Mouse (Mus musculus): ENCODE results near the gene Ets1.
A peak's percentile ranks its signal among the peaks of the same experiment; 100 is the strongest.

The Ets1 gene

DNA sequence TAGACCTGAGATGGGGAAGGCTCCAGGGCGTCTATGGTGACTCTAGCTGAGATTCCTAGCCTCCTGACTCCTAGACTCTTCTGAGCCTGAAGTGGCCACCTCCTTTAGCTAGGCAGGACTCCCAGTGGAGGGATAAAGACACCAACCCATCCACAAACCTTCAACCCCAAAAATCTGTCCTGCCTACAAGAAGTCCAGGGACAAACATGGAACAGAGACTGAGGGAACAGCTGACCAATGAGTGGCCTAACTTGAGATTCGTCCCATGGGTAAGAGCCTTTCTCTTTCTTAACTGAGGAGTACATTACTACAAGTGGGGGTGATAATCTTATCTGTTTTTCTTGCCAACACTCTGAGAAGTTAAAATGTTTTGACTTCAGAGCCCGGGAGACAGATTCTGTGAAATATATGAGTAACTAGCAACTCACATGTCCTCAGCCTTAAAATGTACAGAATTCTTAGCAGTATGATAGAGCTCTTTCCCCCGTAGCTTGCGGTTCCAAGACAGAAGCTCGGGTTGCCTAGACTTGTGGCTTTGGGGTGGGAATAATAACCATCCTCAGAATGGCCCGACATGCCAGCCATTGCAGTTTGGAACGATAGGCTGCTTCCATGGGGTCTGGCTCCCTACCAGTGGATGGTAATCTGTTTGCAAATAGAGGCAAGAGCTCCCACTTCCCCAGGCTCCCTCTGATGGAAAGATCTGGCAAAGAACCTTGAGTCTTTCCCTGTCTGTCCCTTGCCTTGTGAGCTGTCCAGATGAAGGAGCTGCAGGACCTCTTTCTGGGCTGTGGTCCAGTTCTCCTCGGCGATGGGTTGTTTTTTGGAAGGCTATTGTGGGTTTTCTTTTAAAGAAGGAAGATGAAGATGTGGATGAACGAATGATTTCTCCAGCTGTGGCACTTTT, 30.8 kb downstream of the Ets1 start:
- no peak for DNase-seq (ENCODE audit: low spot score)

DNA sequence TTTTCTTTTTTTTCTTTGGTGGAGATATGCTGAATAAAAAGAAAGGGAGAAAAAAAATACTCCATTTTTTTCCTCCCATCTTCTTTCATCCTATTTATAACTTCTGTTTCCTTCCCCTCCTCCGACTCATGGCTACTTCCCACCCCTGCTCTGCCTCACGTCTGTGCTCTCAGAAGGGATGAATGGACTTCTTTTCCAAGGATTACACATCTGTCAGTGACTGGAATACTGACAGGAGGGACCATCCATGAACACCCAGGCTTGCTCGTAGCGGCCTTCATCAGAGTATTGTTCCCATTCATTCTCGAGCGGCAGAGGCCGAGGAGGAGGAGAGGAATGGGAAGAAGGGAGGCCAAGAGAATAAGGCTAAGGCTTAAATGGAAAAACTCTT, 31.5 kb downstream of the Ets1 start:
- no peak for DNase-seq (ENCODE audit: low spot score)

DNA sequence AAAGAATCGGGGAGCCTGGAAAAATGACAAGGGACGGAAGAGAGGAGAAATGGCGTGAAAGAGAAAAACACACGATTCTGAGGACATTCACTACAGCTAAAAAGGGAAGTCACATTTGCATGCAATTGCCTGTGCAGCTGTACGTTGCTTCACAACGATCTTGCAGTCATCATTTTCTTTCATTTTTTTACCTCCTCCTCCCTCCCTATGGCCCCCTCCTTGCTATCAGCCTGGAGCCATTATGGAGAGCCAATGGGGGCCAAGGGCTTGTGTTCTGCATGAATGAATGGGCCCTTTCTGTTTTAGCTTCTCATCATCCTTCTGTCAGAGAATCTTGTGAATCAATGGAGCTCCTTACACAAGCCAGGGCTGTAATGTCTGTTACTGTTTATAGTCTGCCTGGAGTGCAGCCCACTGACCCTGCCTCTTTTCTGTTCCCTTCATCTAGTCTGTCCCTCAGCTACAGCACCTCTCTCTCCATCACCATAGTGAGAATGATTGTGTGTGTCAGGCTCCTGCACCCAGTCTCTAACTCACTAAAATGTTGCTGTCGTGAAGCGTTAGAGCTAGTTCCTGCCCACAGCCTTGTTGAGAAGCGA, 32.2 kb downstream of the Ets1 start:
- DNase-seq (ENCODE audit: low spot score), result no peak

DNA sequence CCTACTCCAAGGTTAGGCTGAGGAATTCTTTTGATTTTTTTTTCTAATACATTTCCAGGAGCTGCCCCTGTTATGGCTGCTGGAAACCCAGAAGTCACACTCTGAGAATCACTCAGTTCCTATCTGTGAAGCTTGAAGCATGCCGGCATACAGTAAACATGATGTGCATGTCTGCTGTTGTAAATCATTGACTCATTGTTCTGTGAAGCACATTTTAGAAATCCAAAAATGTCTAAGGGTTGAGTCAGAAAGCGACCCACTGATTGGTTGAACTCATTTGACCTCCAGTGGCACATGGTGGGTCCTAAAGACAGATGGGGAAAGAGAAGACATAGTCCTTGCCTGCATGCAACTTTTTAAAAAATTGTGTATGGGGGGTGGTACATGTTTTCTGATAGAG, 33.4 kb downstream of the Ets1 start:
- DNase-seq (ENCODE audit: low spot score), result no peak

DNA sequence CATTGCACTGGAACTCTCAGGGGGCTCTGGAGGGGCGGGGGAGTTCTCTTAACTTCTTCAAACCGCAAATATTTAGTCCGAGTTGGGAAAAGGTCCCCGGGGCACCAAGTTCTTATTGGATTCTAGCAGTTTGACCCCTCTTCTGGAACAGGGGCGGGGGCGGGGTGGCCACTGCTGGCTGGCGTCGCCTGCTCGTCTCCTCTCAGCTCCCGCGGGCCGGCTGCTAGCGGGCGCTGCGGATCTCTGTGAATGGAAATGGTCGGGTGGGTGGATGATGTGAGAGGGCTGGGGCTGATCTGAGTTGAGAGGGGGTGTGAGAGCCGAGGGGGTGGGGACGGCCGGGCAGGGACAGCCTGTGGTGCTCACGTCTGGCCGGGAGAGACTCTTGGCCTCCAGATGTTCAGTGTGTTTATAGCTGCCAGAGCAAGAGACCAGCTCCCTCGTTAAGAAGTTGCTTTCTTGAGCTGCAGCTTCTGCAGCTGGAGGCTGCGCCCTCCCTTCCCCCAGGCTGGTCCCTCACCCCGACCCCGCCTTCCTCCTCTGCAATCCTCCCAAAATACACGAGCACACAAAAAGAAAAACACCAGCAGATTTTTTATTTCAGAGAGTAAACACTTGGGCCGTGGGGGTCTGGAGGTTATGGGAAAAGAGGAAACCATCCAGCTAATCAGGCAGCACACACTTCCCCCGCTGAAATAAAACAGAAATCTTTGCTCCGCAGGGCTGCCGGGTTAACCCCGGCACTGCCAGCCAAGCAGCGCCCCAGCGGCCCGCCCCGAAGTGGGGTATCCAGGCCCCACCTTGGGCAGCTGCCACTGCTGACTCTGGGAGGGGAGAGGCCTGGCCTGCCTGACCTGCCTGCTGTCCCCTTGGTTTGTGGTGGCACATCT, 36.2 kb downstream of the Ets1 start:
- DNase-seq (ENCODE audit: low spot score), result peak; percentile 7

DNA sequence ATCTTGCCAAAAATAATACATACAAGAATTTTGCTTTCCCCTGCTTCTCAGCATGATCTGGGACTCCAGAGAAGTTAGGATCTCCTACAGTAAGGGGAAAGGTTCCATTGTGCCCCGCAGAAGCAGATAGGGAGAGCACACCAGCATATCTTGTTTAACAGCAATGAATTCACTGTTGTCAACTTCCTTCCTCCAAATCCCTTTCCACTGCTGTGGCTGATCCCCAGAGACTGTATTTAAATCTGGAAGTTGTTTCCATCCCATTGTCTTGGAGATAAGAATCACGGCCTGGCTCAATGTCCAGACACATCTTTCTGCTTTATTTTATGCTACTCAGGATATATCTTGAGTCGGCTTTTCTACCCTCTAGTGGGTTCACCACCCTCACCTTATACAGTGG, 37.9 kb downstream of the Ets1 start:
- DNase-seq (ENCODE audit: low spot score), result no peak

DNA sequence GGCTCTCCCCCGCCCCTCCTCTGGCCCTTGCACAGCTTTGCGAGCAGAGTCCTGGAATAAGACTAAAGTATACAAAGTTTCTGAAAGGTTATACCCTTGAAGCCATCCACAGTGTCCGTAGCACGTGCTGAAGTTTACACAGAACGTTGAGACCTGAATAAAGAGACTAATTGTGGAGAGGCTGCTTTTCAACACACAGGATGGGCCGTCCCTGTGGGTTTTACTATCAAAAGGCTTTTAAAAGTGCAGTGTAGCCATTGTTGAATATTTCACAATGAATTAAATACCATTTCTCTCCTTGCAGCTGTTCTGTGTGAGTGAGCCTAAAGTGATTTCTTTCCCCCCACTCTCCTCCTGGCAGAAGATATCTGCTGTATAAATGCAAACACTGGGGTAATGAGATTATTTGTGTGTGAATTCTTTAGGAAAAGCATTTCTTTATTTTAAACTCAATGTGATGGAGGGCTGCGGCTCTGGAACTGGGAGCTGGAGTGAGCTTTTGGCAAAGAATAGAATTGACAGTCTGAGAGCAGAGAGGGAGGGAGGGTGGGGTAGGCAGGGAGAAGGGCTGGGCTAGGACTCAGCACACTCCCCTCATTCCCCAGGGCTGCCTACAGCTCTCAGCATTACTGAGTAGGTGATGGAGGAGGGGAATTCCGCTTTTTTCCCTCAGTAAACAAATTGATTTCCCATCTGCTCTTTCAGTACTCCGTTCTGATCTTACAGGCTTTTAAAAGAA, 39.8 kb downstream of the Ets1 start:
- DNase-seq (ENCODE audit: low spot score), result no peak

DNA sequence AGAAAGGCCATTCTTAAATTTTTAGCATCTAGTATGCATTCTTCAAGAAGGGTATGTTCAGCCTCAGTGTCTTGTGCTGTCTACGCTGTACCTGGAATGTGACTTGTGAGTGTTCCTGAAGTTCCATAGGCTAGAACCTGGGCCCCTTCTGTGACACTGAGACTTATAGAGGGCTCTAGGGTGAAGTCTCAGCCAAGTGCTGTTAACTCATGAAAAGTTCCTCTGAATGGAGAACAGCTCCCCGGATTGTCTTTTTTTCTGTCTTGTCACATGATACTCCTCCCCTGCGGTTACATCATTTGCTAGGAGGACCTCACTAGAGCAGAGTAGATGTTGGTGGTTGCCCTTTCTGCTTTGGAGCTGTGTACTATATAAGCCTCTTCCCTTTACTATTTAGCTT, 40.5 kb downstream of the Ets1 start:
- no peak for DNase-seq (ENCODE audit: low spot score)

DNA sequence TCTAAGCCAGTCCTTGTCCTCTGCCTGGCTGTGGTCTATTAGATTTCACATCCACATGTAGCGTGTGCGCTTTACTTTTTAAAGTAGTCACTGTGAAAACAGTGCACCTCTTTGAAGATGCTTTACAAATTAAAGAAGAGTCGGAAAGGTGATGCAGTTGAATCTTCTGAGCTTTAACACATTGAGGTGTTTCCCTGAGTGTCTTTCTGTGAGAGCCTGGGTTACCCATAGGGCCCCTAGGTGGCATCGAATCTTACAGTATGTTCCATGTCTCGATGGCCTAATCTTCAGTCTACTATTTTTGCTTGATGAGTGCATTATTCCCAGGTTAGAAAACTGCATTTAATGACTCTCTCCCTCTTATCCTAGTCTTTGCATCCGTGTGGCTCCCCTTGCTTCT, 41.6 kb downstream of the Ets1 start:
- DNase-seq (ENCODE audit: low spot score), result no peak

DNA sequence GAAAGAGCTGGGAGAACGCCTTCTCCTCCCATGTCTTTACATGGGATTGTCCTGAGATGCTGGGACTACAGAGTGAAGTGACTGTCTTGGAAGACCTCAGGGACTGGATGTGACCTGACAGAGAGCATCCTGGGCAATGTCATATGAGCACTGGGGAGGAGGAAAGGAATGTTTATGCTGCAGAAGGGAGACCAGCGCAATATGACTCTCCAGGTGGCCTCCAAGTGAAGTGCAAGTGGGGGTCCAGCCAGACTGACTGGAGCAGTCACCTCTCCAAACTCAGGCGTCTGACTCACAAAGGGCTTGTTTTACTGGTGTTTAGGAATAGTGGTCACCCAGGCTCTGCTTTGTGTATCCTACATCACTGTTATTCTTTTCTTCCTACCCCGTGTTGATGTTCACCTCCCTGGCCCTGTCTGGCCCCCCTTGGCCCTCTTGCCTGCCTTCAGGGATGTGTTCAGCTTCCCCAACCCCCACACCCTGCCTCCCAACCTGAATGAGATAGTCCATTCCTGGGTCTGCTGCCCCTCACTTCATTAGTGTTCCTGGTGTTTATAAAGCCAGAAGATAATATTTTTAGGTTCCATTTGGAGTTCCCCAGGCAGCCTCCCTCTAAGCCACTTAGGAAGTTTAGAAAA, 42.2 kb downstream of the Ets1 start:
- no peak for DNase-seq (ENCODE audit: low spot score)

DNA sequence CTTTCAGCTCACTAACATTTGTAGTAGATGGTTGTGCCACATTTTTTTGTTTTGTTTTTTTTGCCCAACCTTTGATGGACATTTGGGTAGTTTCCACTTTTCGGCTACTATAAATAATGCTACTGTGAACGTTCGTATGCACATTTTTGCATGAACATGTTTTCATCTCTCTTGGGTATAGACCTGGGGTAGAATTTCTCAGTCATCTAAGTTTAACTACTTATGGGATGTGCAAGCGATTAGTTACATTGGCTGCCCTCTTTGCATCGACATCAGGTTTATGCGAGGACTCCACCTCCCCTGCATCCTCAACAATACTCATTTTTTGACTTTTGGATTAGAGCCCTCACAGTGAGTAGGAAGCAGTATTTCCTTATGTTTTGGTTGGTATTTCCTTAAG, 43.5 kb downstream of the Ets1 start:
- no peak for DNase-seq (ENCODE audit: low spot score)

DNA sequence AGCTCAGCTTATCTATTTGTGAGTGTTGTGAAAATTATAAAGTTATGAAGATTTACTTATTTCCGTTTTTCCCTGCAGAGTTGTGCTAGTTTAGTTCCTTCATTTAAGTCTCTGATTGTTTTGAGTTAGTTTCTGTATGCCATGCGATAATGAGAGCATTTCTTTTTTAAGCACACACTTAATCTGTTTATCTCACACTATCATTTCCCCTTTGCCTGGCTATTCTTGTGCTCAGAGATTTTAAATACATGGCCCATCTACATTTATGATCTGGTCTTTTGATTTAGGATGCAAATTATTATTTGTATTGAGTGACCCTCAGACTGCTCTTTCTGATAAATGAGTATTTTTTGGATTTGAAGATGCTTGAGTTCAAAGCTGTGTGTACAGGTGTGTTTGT, 44.2 kb downstream of the Ets1 start:
- DNase-seq (ENCODE audit: low spot score), result no peak

DNA sequence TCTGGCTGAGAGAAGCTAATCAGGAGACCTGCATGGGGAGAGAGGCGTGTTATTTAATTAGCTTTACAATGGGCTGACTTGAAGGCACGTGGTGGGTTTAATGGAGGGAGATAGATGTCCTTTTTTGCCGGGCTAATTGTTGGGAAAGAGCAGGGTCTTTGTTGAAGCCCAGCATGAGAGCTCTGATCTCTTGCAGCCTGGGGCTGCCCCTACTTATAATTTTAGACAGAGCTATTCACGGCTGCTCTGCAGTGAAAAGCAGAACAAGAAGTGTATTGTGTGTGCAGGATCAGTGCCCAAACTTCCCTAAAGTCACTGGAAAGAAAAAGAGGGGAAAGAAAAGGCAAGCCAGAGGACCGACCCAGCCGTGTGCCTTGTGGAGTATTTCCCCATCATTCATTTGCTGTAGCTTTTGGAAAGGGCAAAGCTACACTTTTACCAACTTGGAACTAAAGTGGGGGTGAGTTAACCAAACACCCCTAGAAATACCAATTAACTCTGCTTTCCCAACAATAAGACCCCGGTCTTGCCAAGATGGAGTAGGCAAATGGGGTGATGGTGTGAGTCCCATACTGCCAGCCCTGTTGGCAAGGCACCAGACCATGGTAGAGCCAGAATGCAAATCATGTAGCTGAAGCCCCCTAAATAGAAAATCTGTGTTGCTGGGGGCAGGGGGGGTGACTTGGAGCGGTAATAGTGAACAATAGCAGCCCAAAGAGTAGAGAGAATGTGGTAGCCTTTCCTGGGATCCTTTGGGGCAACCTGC, 50.0 kb downstream of the Ets1 start:
- DNase-seq (ENCODE audit: low spot score), result no peak

DNA sequence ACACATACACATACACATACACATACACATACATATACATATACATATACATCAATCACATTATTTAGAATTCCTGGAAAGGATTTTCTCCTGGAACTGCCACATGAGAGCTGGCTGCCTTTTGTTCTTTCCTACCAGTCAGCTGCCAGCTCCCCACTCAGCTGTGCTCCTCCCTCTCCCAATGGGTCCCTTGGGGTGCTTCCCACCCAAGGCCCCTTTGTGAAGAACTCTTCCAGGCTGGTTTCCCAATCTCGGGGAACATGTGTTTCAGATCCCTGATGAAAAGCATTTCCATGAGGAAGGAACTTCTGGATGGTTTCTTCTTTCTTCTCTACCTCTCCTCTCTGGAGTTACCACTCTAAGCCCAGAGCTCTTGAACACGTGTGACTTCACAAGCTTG, 52.3 kb downstream of the Ets1 start:
- DNase-seq (ENCODE audit: low spot score), result no peak

DNA sequence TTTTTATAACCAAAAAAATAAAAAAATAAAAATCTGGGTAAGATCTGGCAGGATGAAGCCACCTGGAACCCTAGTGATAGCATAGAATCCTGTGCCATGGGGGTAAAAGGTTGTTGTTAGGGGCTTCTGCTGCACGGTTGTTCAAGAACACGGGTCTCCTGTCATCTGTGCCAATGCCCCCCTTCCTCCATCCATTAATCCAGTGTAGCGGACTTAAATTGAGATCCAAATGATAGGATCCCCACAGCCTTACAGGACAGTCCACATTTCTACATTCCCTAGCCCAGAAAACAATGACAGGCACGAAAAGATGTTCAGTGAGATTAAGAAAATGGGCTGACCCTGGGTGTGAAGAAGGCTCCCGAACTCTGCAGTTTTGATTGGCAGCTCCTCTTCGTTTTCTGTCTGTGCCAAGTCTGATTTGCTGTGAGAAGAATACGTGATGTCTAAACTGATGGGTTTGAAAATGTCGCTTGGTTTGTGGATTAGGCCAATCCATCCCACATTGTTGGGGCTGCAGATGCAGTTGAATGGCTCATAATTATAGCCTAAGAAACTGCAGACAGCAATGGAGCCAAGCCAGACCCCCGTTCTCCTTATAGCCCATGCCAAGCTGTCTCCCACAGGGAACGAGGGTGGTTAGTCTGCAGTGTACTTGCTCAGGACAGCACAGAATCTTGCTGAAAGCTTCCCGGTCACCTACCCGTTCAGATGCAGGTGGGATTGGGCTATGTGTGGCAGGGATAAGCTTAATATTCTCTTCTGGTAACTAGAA, 55.3 kb downstream of the Ets1 start:
- DNase-seq (ENCODE audit: low spot score), result no peak

DNA sequence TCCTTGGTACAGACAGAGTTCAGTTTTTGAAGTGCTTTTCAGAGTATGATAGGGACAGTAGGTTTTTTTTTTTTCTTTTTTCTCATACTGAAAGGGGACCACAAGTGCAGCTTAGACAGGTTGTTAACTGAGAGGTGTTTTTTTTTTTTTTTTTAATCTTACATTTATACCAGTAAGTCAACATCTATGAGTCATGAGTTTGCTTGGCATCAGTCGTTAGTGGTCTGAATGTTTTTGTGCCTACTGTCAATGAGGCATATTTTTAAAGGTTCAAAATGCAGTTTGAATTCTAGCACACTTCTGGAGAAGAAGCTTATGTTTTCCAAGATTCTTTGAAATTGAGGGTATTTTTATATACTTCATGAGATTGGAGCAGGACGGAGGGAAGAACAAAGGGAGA, 56.9 kb downstream of the Ets1 start:
- no peak for DNase-seq (ENCODE audit: low spot score)

DNA sequence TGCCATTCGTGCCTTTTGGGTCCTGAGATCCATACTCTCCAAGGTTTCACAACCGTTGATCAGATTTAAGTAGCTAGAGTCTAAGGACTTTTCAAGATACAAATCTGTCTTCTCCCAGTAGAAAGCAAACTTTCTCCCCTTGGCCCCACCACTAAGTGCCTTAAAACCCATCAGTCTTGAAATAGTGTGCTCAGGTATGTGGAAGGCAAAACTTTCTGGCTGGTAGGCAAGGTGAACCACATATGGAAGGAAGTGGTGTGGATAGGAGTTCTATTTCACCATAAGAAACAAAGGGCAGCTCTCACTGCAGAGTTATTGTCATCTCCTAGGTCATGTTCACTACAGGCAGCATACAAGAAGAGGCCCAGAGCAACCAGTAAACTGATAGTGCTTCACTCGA, 57.4 kb downstream of the Ets1 start:
- no peak for DNase-seq (ENCODE audit: low spot score)

DNA sequence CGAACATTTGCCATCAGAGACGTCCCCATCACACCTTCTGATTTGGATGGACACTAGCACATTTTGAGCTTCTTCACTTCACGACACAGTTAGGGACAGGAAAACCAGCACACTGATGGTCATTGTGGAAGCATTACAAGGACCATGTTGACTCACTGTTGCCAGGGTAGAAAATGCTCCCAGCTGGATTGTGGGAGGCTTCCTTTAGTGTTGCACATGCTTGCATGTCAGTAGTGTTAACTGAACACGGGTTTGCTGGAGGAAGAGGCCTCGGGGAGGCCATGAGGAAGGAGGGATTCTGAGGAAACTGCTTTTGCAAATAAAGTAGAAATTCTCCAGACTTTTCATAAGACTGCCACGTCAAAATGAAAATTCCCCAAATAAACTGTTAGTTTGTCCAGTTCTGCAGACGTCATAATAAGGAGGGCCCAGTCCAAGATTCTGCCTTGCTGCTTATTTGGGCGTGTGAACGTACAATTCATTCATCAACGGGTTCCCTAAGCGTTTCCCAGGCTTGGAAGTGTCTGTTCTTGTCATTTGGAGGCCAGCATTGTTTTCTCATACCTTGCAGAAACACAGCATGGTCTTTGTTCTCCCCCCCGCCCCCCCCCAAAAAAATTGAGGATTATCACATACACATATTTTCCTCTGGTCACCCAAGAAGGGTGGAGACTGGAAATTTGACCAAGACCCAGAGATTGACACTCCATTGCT, 58.2 kb downstream of the Ets1 start:
- DNase-seq (ENCODE audit: low spot score), result no peak

DNA sequence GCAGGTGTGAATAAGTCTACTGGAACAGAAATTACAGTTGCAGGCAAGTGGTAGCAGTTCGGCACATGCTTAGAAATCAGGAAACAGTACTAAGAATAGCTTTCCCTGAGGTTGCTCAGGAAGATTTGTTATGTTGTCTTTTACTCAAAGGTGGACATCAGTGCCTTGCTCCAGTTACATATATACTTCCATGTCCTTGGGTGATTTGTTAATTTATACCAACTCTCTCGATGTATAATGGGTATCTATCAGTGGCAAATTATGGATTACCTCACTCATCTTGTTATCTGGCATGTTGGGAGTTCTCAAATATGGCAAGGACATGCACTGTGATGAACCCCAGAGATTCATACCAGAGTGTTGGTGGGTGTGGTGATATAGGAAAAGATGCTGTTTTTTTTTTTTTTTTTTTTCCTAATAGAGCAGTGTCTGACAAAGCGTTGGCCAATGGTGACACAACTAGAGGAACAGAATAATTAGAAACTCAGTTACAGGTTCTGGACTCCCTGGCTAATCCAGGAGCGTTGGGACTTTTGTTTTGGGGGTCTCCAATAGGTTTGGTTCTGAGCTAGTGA, 59.0 kb downstream of the Ets1 start:
- no peak for DNase-seq (ENCODE audit: low spot score)
